Mouse (Mus musculus): ENCODE measurements at regions not wholly inside any gene's neighbourhood (a gene's known extent, or its start where the extent isn't known, plus 50 kb on each side); places are given as distances from the start of the nearest gene placed in this dataset.
"Not testable (repeated sequence)": the region's sequence is repeated elsewhere in the genome, so short reads cannot be mapped to it uniquely, and the experiment has no call there.

- H3K4me3 ChIP-seq (ENCODE audit: low read length); H3K27me3 ChIP-seq (ENCODE audit: control insufficient read depth, insufficient read depth, low read length); H3K4me2 ChIP-seq (replicated peaks; ENCODE audit: low read depth, low read length); H3K27ac ChIP-seq (ENCODE audit: low read depth, low read length); H3K9ac ChIP-seq (ENCODE audit: low read depth, low read length); H3K36me3 ChIP-seq (ENCODE audit: control insufficient read depth, insufficient read depth, low read length); H3K4me1 ChIP-seq (ENCODE audit: control insufficient read depth, insufficient read depth, low read length); ATAC-seq (ENCODE audit: low FRiP score, low TSS enrichment); H3K9me3 ChIP-seq (ENCODE audit: control insufficient read depth, low read length): not testable (repeated sequence)
- WGBS: 78% methylated on average over 6 of the region's 6 CpGs
Measured at GRCm38 (mm10) chr6:107229843-107230242, 299.7 kb upstream of the Lrrn1 start.

GRCm38 (mm10) chr6:107237692-107238091 is 291.9 kb upstream of the Lrrn1 start:
- Histone ChIP-seq H3K9ac (ENCODE audit: low read depth, low read length) (no peak overlapping the region), H3K9me3 (ENCODE audit: control insufficient read depth, low read length) (no peaks in the 10 kb centered on the region), H3K4me1 (ENCODE audit: control insufficient read depth, insufficient read depth, low read length) (no peaks in the 10 kb centered on the region), H3K4me3 (ENCODE audit: low read length) (no peak overlapping the region), H3K4me2 (replicated peaks; ENCODE audit: low read depth, low read length) (no peak overlapping the region), H3K27ac (ENCODE audit: low read depth, low read length) (no peak overlapping the region), H3K36me3 (ENCODE audit: control insufficient read depth, insufficient read depth, low read length) (no peaks in the 10 kb centered on the region), H3K27me3 (ENCODE audit: control insufficient read depth, insufficient read depth, low read length) (no peaks in the 10 kb centered on the region)
- ATAC-seq (ENCODE audit: low FRiP score, low TSS enrichment): no peak
- 88% methylated on average over 3 of the region's 3 CpGs for WGBS

GRCm38 (mm10) chr6:107243981-107244380 is 285.6 kb upstream of the Lrrn1 start:
- H3K27me3 ChIP-seq (ENCODE audit: control insufficient read depth, insufficient read depth, low read length): no peaks in the 10 kb centered on the region
- no peaks in the 10 kb centered on the region for H3K4me1 ChIP-seq (ENCODE audit: control insufficient read depth, insufficient read depth, low read length)
- no peak overlapping the region for H3K4me2 ChIP-seq (replicated peaks; ENCODE audit: low read depth, low read length)
- ATAC-seq (ENCODE audit: low FRiP score, low TSS enrichment): no peak
- H3K36me3 ChIP-seq (ENCODE audit: control insufficient read depth, insufficient read depth, low read length): no peaks in the 10 kb centered on the region
- H3K27ac ChIP-seq (ENCODE audit: low read depth, low read length): no peak overlapping the region
- WGBS: 48% methylated on average over 3 of the region's 3 CpGs
- no peak overlapping the region for H3K4me3 ChIP-seq (ENCODE audit: low read length)
- no peaks in the 10 kb centered on the region for H3K9me3 ChIP-seq (ENCODE audit: control insufficient read depth, low read length)
- H3K9ac ChIP-seq (ENCODE audit: low read depth, low read length): no peak overlapping the region

- Histone ChIP-seq H3K9me3 (ENCODE audit: control insufficient read depth, low read length) (no peaks in the 10 kb centered on the region), H3K27me3 (ENCODE audit: control insufficient read depth, insufficient read depth, low read length) (no peaks in the 10 kb centered on the region), H3K36me3 (ENCODE audit: control insufficient read depth, insufficient read depth, low read length) (no peaks in the 10 kb centered on the region), H3K27ac (ENCODE audit: low read depth, low read length) (no peak overlapping the region), H3K4me2 (replicated peaks; ENCODE audit: low read depth, low read length) (no peak overlapping the region), H3K9ac (ENCODE audit: low read depth, low read length) (no peak overlapping the region), H3K4me1 (ENCODE audit: control insufficient read depth, insufficient read depth, low read length) (no peaks in the 10 kb centered on the region), H3K4me3 (ENCODE audit: low read length) (no peak overlapping the region)
- 94% methylated on average over 15 of the region's 15 CpGs for WGBS
- no peak for ATAC-seq (ENCODE audit: low FRiP score, low TSS enrichment)
Measured at GRCm38 (mm10) chr6:107280348-107280747, 249.2 kb upstream of the Lrrn1 start.

- WGBS: 94% methylated on average over 3 of the region's 3 CpGs
- Histone ChIP-seq H3K4me1 (ENCODE audit: control insufficient read depth, insufficient read depth, low read length) (no peaks in the 10 kb centered on the region), H3K36me3 (ENCODE audit: control insufficient read depth, insufficient read depth, low read length) (no peaks in the 10 kb centered on the region), H3K27ac (ENCODE audit: low read depth, low read length) (no peak overlapping the region), H3K27me3 (ENCODE audit: control insufficient read depth, insufficient read depth, low read length) (no peaks in the 10 kb centered on the region), H3K4me2 (replicated peaks; ENCODE audit: low read depth, low read length) (no peak overlapping the region), H3K4me3 (ENCODE audit: low read length) (no peak overlapping the region), H3K9ac (ENCODE audit: low read depth, low read length) (no peak overlapping the region), H3K9me3 (ENCODE audit: control insufficient read depth, low read length) (no peaks in the 10 kb centered on the region)
- no peak for ATAC-seq (ENCODE audit: low FRiP score, low TSS enrichment)
Measured at GRCm38 (mm10) chr6:107290850-107291249, 238.7 kb upstream of the Lrrn1 start.

GRCm38 (mm10) chr6:107303676-107304369 is 225.7 kb upstream of the Lrrn1 start:
- 79% methylated on average over 1 of the region's 1 CpGs for WGBS
- Histone ChIP-seq H3K4me1 (ENCODE audit: control insufficient read depth, insufficient read depth, low read length) (no peaks in the 10 kb centered on the region), H3K36me3 (ENCODE audit: control insufficient read depth, insufficient read depth, low read length) (no peaks in the 10 kb centered on the region), H3K9me3 (ENCODE audit: control insufficient read depth, low read length) (no peaks in the 10 kb centered on the region), H3K27ac (ENCODE audit: low read depth, low read length) (no peak overlapping the region), H3K4me3 (ENCODE audit: low read length) (no peak overlapping the region), H3K4me2 (replicated peaks; ENCODE audit: low read depth, low read length) (no peak overlapping the region), H3K27me3 (ENCODE audit: control insufficient read depth, insufficient read depth, low read length) (no peaks in the 10 kb centered on the region), H3K9ac (ENCODE audit: low read depth, low read length) (no peak overlapping the region)
- ATAC-seq (ENCODE audit: low FRiP score, low TSS enrichment): no peak

GRCm38 (mm10) chr6:107319565-107319964 is 210.0 kb upstream of the Lrrn1 start:
- Histone ChIP-seq H3K9me3 (ENCODE audit: control insufficient read depth, low read length) (no peaks in the 10 kb centered on the region), H3K27me3 (ENCODE audit: control insufficient read depth, insufficient read depth, low read length) (no peaks in the 10 kb centered on the region), H3K4me2 (replicated peaks; ENCODE audit: low read depth, low read length) (no peak overlapping the region), H3K4me1 (ENCODE audit: control insufficient read depth, insufficient read depth, low read length) (no peaks in the 10 kb centered on the region), H3K4me3 (ENCODE audit: low read length) (no peak overlapping the region), H3K36me3 (ENCODE audit: control insufficient read depth, insufficient read depth, low read length) (no peaks in the 10 kb centered on the region), H3K9ac (ENCODE audit: low read depth, low read length) (no peak overlapping the region), H3K27ac (ENCODE audit: low read depth, low read length) (no peak overlapping the region)
- ATAC-seq (ENCODE audit: low FRiP score, low TSS enrichment): no peak
- WGBS: 78% methylated on average over 1 of the region's 1 CpGs

- Histone ChIP-seq H3K9me3 (ENCODE audit: control insufficient read depth, low read length) (no peaks in the 10 kb centered on the region), H3K36me3 (ENCODE audit: control insufficient read depth, insufficient read depth, low read length) (no peaks in the 10 kb centered on the region), H3K4me2 (replicated peaks; ENCODE audit: low read depth, low read length) (no peak overlapping the region), H3K4me3 (ENCODE audit: low read length) (no peak overlapping the region), H3K27me3 (ENCODE audit: control insufficient read depth, insufficient read depth, low read length) (no peaks in the 10 kb centered on the region), H3K27ac (ENCODE audit: low read depth, low read length) (no peak overlapping the region), H3K4me1 (ENCODE audit: control insufficient read depth, insufficient read depth, low read length) (no peaks in the 10 kb centered on the region), H3K9ac (ENCODE audit: low read depth, low read length) (no peak overlapping the region)
- no peak for ATAC-seq (ENCODE audit: low FRiP score, low TSS enrichment)
- WGBS: 74% methylated on average over 4 of the region's 4 CpGs
Measured at GRCm38 (mm10) chr6:107350503-107350902, 179.1 kb upstream of the Lrrn1 start.

GRCm38 (mm10) chr6:107375274-107375673 is 154.3 kb upstream of the Lrrn1 start:
- no peaks in the 10 kb centered on the region for H3K27me3 ChIP-seq (ENCODE audit: control insufficient read depth, insufficient read depth, low read length)
- ATAC-seq (ENCODE audit: low FRiP score, low TSS enrichment): no peak
- H3K4me3 ChIP-seq (ENCODE audit: low read length): no peak overlapping the region
- H3K4me2 ChIP-seq (replicated peaks; ENCODE audit: low read depth, low read length): no peak overlapping the region
- H3K27ac ChIP-seq (ENCODE audit: low read depth, low read length): no peak overlapping the region
- H3K4me1 ChIP-seq (ENCODE audit: control insufficient read depth, insufficient read depth, low read length): no peaks in the 10 kb centered on the region
- H3K36me3 ChIP-seq (ENCODE audit: control insufficient read depth, insufficient read depth, low read length): no peaks in the 10 kb centered on the region
- no peak overlapping the region for H3K9ac ChIP-seq (ENCODE audit: low read depth, low read length)
- no peaks in the 10 kb centered on the region for H3K9me3 ChIP-seq (ENCODE audit: control insufficient read depth, low read length)

Measured in kidney, embryonic 14.5 days (tissue).